Mouse (Mus musculus) bone marrow macrophage, adult 2 months (primary cell): ENCODE measurements around the gene Gprin2.

Source experiments
- CTCF ChIP-seq: IDR thresholded peaks from 2 replicates; pipeline ENCODE4 v1.5.1; 2012; ENCODE audit warnings: low read depth, mild to moderate bottlenecking, low read length, moderate library complexity
- POLR2A ChIP-seq: IDR thresholded peaks from 2 replicates; pipeline ENCODE4 v1.6.1; 2012; ENCODE audit warnings: mild to moderate bottlenecking, low read depth, low read length, borderline replicate concordance

- TF ChIP-seq POLR2A (no peak), CTCF (no peak)
Measured at GRCm38 (mm10) chr14:34195466-34195865, 6.0 kb downstream of the Gprin2 start.
